Mouse (Mus musculus) ZHBTc4 (cell line): ENCODE data around the gene Zfp473.
"Not testable (repeated sequence)": the region's sequence is repeated elsewhere in the genome, so short reads cannot be mapped to it uniquely, and the experiment has no call there.

Experiments
- DNase-seq: peaks from one replicate; pipeline ENCODE4 v3.0.0-alpha.2; 2011; ENCODE audit warnings: low read depth, low spot score

Zfp473 gene

GRCm38 (mm10) chr7:44750950-44751349, at the start of gene Zfp473:
Gene Zfp473, minus strand, starts transcription at chr7:44751050.
- not testable (repeated sequence) for DNase-seq

- DNase-seq = no peak
Observed at GRCm38 (mm10) chr7:44792781-44793180, 41.9 kb upstream of the Zfp473 start.

GRCm38 (mm10) chr7:44790066-44790465, 39.2 kb upstream of the Zfp473 start:
- no peak for DNase-seq

- DNase-seq = no peak
Observed at GRCm38 (mm10) chr7:44789531-44789930, 38.7 kb upstream of the Zfp473 start.

- no peak for DNase-seq
Observed at GRCm38 (mm10) chr7:44780101-44780500, 29.3 kb upstream of the Zfp473 start.

GRCm38 (mm10) chr7:44776849-44777498, 26.1 kb upstream of the Zfp473 start:
- no peak for DNase-seq

- no peak for DNase-seq
Observed at GRCm38 (mm10) chr7:44772591-44773204, 21.8 kb upstream of the Zfp473 start.

- peak; percentile 88 for DNase-seq
Observed at GRCm38 (mm10) chr7:44770046-44770578, 19.3 kb upstream of the Zfp473 start.

GRCm38 (mm10) chr7:44768129-44768528, 17.3 kb upstream of the Zfp473 start:
- DNase-seq = peak; percentile 26

- no peak for DNase-seq
Observed at GRCm38 (mm10) chr7:44760366-44760765, 9.5 kb upstream of the Zfp473 start.

- DNase-seq = no peak
Observed at GRCm38 (mm10) chr7:44757164-44757563, 6.3 kb upstream of the Zfp473 start.

GRCm38 (mm10) chr7:44748101-44749044, 2.5 kb downstream of the Zfp473 start, which contains the start of gene Vrk3:
Gene Vrk3, plus strand, starts transcription at chr7:44748413.
- DNase-seq = peak; percentile 99

- no peak for DNase-seq
Observed at GRCm38 (mm10) chr7:44747115-44747514, 3.7 kb downstream of the Zfp473 start.

GRCm38 (mm10) chr7:44745076-44745475, 5.8 kb downstream of the Zfp473 start:
- peak; percentile 95 for DNase-seq

- no peak for DNase-seq
Observed at GRCm38 (mm10) chr7:44744270-44744669, 6.6 kb downstream of the Zfp473 start.

GRCm38 (mm10) chr7:44741361-44741760, 9.5 kb downstream of the Zfp473 start:
- DNase-seq = no peak

GRCm38 (mm10) chr7:44733723-44734122, 17.1 kb downstream of the Zfp473 start:
- no peak for DNase-seq

- DNase-seq = no peak
Observed at GRCm38 (mm10) chr7:44728082-44728975, 22.5 kb downstream of the Zfp473 start.

- DNase-seq = no peak
Observed at GRCm38 (mm10) chr7:44727151-44727550, 23.7 kb downstream of the Zfp473 start.

- no peak for DNase-seq
Observed at GRCm38 (mm10) chr7:44726343-44726742, 24.5 kb downstream of the Zfp473 start.

- peak; percentile 45 for DNase-seq
Observed at GRCm38 (mm10) chr7:44724316-44724715, 26.5 kb downstream of the Zfp473 start.
